Mouse (Mus musculus) kidney, postnatal 0 days (tissue): ENCODE measurements around the gene Muc13. TPM values are rescaled to one million over a fixed set of nuclear protein-coding genes. Genes with fewer than 3 reads are reported as not detected.

Experiments used
- ATAC-seq: fragments of 200-750 bp; cut with Nextera tagmentation; replicated peaks from 2 replicates; pipeline ENCODE4 v1.8.0; 2017; ENCODE audit warnings: low read depth, moderate number of reproducible peaks, moderate TSS enrichment, moderate library complexity; ENCODE audit not compliant: low FRiP score
- DNase-seq: peaks from one replicate; pipeline ENCODE4 v3.0.0-alpha.2; 2016; ENCODE audit warnings: low spot score
- H3K27ac ChIP-seq: fragments of 300-500 bp; sonication (generic); 2 replicates; pipeline ENCODE4 v1.5.1; 2014; ENCODE audit warnings: mild to moderate bottlenecking
- H3K27me3 ChIP-seq: fragments of 300-500 bp; sonication (generic); 2 replicates; pipeline ENCODE4 v1.6.1; 2014; ENCODE audit warnings: low read length, mixed read lengths; ENCODE audit not compliant: insufficient read depth
- H3K36me3 ChIP-seq: fragments of 300-500 bp; sonication (generic); 2 replicates; pipeline ENCODE4 v1.6.1; 2014; ENCODE audit warnings: low read length, mixed read lengths; ENCODE audit not compliant: insufficient read depth
- H3K4me1 ChIP-seq: fragments of 300-500 bp; sonication (generic); replicated peaks from 2 replicates; pipeline ENCODE4 v1.6.1; 2014; ENCODE audit warnings: antibody characterized with exemption, low read length, mixed read lengths; ENCODE audit not compliant: insufficient read depth
- H3K4me2 ChIP-seq: fragments of 300-500 bp; sonication (generic); 2 replicates; pipeline ENCODE4 v1.6.1; 2014; ENCODE audit warnings: mild to moderate bottlenecking, low read length, moderate library complexity, mixed read lengths
- H3K4me3 ChIP-seq: fragments of 300-500 bp; sonication (generic); replicated peaks from 2 replicates; pipeline ENCODE4 v1.5.1; 2014; ENCODE audit warnings: low read depth, low read length
- H3K9ac ChIP-seq: fragments of 300-500 bp; sonication (generic); 2 replicates; pipeline ENCODE4 v1.6.1; 2014; ENCODE audit warnings: low read depth, low read length
- H3K9me3 ChIP-seq: fragments of 300-500 bp; sonication (generic); replicated peaks from 2 replicates; pipeline ENCODE4 v1.6.1; 2016; ENCODE audit warnings: low read length, inconsistent platforms, mixed read lengths
- CTCF ChIP-seq: IDR thresholded peaks from 2 replicates; pipeline ENCODE4 v1.5.1; 2016; ENCODE audit warnings: antibody characterized with exemption, low read depth, mild to moderate bottlenecking, moderate library complexity
- WGBS: fragments of 180-500 bp; shearing (Covaris S2); extraction: QIAGEN DNeasy Blood & Tissue Kit; methylation state at CpG from one replicate; pipeline ENCODE4 v1.1.7; 2014; 5-methylcytosine and 5-hydroxymethylcytosine counted together
- polyA plus RNA-seq: library from polyadenylated mRNA; unstranded; fragments of >200 nt; fragmentation: Nextera tagmentation; extraction: Ambion mirVana; gene quantifications from 2 replicates; pipeline ENCODE4 v1.2.1, GENCODE M21; 2015

Muc13 gene
- polyA plus RNA-seq, 1 experiment from 2014 or later = not detected

- Histone ChIP-seq H3K4me1 (peaks cover 16% of the 10 kb centered on the region; the same call in 1 of the 2 replicates), H3K9ac (peak overlapping the region; percentile 56), H3K27ac (peak overlapping the region; percentile 71), H3K9me3 (no peaks in the 10 kb centered on the region), H3K4me2 (peak overlapping the region; percentile 68), H3K36me3 (no peaks in the 10 kb centered on the region), H3K4me3 (peak overlapping the region; percentile 26; the same call in 1 of the 2 replicates), H3K27me3 (no peaks in the 10 kb centered on the region)
- ATAC-seq (no peak), DNase-seq (peak; percentile 75)
- 5% methylated on average over 25 of the region's 25 CpGs for WGBS
- TF ChIP-seq CTCF = peak; percentile 48
These were observed 40.1 kb downstream of the Muc13 start for GRCm38 (mm10) chr16:33833781-33834482.

GRCm38 (mm10) chr16:33836676-33837075 is 42.8 kb downstream of the Muc13 start:
- Histone ChIP-seq H3K36me3 (no peaks in the 10 kb centered on the region), H3K4me3 (no peak overlapping the region), H3K27ac (no peak overlapping the region), H3K27me3 (no peaks in the 10 kb centered on the region), H3K9me3 (no peaks in the 10 kb centered on the region), H3K9ac (no peak overlapping the region), H3K4me2 (no peak overlapping the region), H3K4me1 (peaks cover 13% of the 10 kb centered on the region; the same call in 1 of the 2 replicates)
- TF ChIP-seq CTCF = no peak
- 74% methylated on average over 3 of the region's 3 CpGs for WGBS
- no peak for ATAC-seq
- DNase-seq = no peak

GRCm38 (mm10) chr16:33837191-33837590 is 43.4 kb downstream of the Muc13 start:
- ATAC-seq (no peak), DNase-seq (no peak)
- Histone ChIP-seq H3K27ac (no peak overlapping the region), H3K36me3 (no peaks in the 10 kb centered on the region), H3K27me3 (no peaks in the 10 kb centered on the region), H3K4me1 (peaks cover 13% of the 10 kb centered on the region; the same call in 1 of the 2 replicates), H3K4me2 (no peak overlapping the region), H3K9ac (no peak overlapping the region), H3K9me3 (no peaks in the 10 kb centered on the region), H3K4me3 (no peak overlapping the region)
- no peak for TF ChIP-seq CTCF
- WGBS = 69% methylated on average over 3 of the region's 3 CpGs

GRCm38 (mm10) chr16:33840616-33841015 is 46.8 kb downstream of the Muc13 start:
- Histone ChIP-seq H3K27me3 (no peaks in the 10 kb centered on the region), H3K9me3 (no peaks in the 10 kb centered on the region), H3K36me3 (no peaks in the 10 kb centered on the region), H3K27ac (no peak overlapping the region), H3K4me2 (no peak overlapping the region), H3K4me3 (no peak overlapping the region), H3K4me1 (no peaks in the 10 kb centered on the region; the same call in 1 of the 2 replicates), H3K9ac (no peak overlapping the region)
- 49% methylated on average over 6 of the region's 6 CpGs for WGBS
- ATAC-seq = no peak
- no peak for DNase-seq
- TF ChIP-seq CTCF = no peak

- ATAC-seq = no peak
- peak overlapping the region; percentile 47; the same call in 1 of the 2 replicates for H3K27ac ChIP-seq
- WGBS = 58% methylated on average over 12 of the region's 12 CpGs
- DNase-seq = no peak
- H3K4me3 ChIP-seq = no peak overlapping the region
- no peaks in the 10 kb centered on the region for H3K9me3 ChIP-seq
- no peak for TF ChIP-seq CTCF
- H3K27me3 ChIP-seq = no peaks in the 10 kb centered on the region
- H3K36me3 ChIP-seq = 0 out of 2 replicates have a peak, but pooled peaks cover 8% of the 10 kb centered on the region
- H3K9ac ChIP-seq = no peak overlapping the region
- H3K4me2 ChIP-seq = no peak overlapping the region
- no peaks in the 10 kb centered on the region; the same call in 1 of the 2 replicates for H3K4me1 ChIP-seq
These were observed 48.4 kb downstream of the Muc13 start for GRCm38 (mm10) chr16:33842081-33842880.

GRCm38 (mm10) chr16:33844150-33844611 is 50.3 kb downstream of the Muc13 start:
- H3K4me3 ChIP-seq = no peak overlapping the region
- DNase-seq = no peak
- no peak for ATAC-seq
- WGBS = 76% methylated on average over 4 of the region's 4 CpGs
- H3K9ac ChIP-seq = no peak overlapping the region
- H3K36me3 ChIP-seq = 0 out of 2 replicates have a peak, but pooled peaks cover 8% of the 10 kb centered on the region
- no peaks in the 10 kb centered on the region; the same call in 1 of the 2 replicates for H3K4me1 ChIP-seq
- H3K27ac ChIP-seq = no peak overlapping the region
- H3K27me3 ChIP-seq = no peaks in the 10 kb centered on the region
- no peak overlapping the region for H3K4me2 ChIP-seq
- no peak for TF ChIP-seq CTCF
- no peaks in the 10 kb centered on the region for H3K9me3 ChIP-seq
